Mouse (Mus musculus): ENCODE data around the gene Gm2431.

- no peak for TF ChIP-seq USF1 (IDR thresholded peaks at IDR 0.05; ENCODE audit: low read depth)
- TF ChIP-seq MAX (IDR thresholded peaks at IDR 0.05): no peak
- no peak for TF ChIP-seq CTCF (IDR thresholded peaks at IDR 0.05; ENCODE audit: control insufficient read depth, insufficient read depth, insufficient read length)
Measured at GRCm38 (mm10) chr7:142249824-142250223, 8.3 kb downstream of the Gm2431 start.

Measured in C2C12 (cell line).